Mouse (Mus musculus): Measurements from ENCODE around the gene Tspoap1. TPM values are rescaled to one million over a fixed set of nuclear protein-coding genes. Genes with fewer than 3 reads are reported as not detected.

The Tspoap1 gene
- polyA plus RNA-seq, 1 experiment from 2014 or later = 1.7 TPM

- Histone ChIP-seq H3K36me3 (ENCODE audit: control insufficient read depth, insufficient read depth, low read length) (no peaks in the 10 kb centered on the region), H3K4me3 (replicated peaks; ENCODE audit: low read length) (peak overlapping the region; percentile 34), H3K4me1 (ENCODE audit: control insufficient read depth, insufficient read depth, low read length) (no peaks in the 10 kb centered on the region; the same call in 1 of the 2 replicates), H3K9ac (ENCODE audit: low read length) (no peak overlapping the region), H3K4me2 (ENCODE audit: low read depth, low read length) (no peak overlapping the region), H3K27me3 (ENCODE audit: control insufficient read depth, insufficient read depth, low read length) (peaks cover 5% of the 10 kb centered on the region), H3K9me3 (replicated peaks; ENCODE audit: control insufficient read depth, low read length) (no peaks in the 10 kb centered on the region), H3K27ac (ENCODE audit: low read length) (no peak overlapping the region)
- 67% methylated on average over 17 of the region's 17 CpGs for WGBS
- ATAC-seq (ENCODE audit: insufficient read depth, low FRiP score) = peak; percentile 52; the same call in 1 of the 2 replicates
These were observed 4.9 kb upstream of the Tspoap1 start for GRCm38 (mm10) chr11:87755360-87756017.

GRCm38 (mm10) chr11:87756251-87756820 lies 4.0 kb upstream of the Tspoap1 start:
- Histone ChIP-seq H3K4me3 (replicated peaks; ENCODE audit: low read length) (peak overlapping the region; percentile 34), H3K4me1 (ENCODE audit: control insufficient read depth, insufficient read depth, low read length) (no peaks in the 10 kb centered on the region; the same call in 1 of the 2 replicates), H3K36me3 (ENCODE audit: control insufficient read depth, insufficient read depth, low read length) (no peaks in the 10 kb centered on the region), H3K9ac (ENCODE audit: low read length) (no peak overlapping the region; the same call in 1 of the 2 replicates), H3K9me3 (replicated peaks; ENCODE audit: control insufficient read depth, low read length) (no peaks in the 10 kb centered on the region), H3K27me3 (ENCODE audit: control insufficient read depth, insufficient read depth, low read length) (peaks cover 14% of the 10 kb centered on the region), H3K27ac (ENCODE audit: low read length) (no peak overlapping the region; the same call in 1 of the 2 replicates), H3K4me2 (ENCODE audit: low read depth, low read length) (no peak overlapping the region)
- ATAC-seq (ENCODE audit: insufficient read depth, low FRiP score) = peak; percentile 45
- 84% methylated on average over 15 of the region's 15 CpGs for WGBS

GRCm38 (mm10) chr11:87757001-87757954 lies 3.1 kb upstream of the Tspoap1 start:
- H3K4me2 ChIP-seq (ENCODE audit: low read depth, low read length) = peak overlapping the region; percentile 2; the same call in 1 of the 2 replicates
- 80% methylated on average over 25 of the region's 25 CpGs for WGBS
- peaks cover 23% of the 10 kb centered on the region for H3K27me3 ChIP-seq (ENCODE audit: control insufficient read depth, insufficient read depth, low read length)
- H3K36me3 ChIP-seq (ENCODE audit: control insufficient read depth, insufficient read depth, low read length) = no peaks in the 10 kb centered on the region
- peak overlapping the region; percentile 34 for H3K4me3 ChIP-seq (replicated peaks; ENCODE audit: low read length)
- H3K9ac ChIP-seq (ENCODE audit: low read length) = no peak overlapping the region
- H3K27ac ChIP-seq (ENCODE audit: low read length) = no peak overlapping the region; the same call in 1 of the 2 replicates
- no peaks in the 10 kb centered on the region for H3K9me3 ChIP-seq (replicated peaks; ENCODE audit: control insufficient read depth, low read length)
- ATAC-seq (ENCODE audit: insufficient read depth, low FRiP score) = no peak
- no peaks in the 10 kb centered on the region; the same call in 1 of the 2 replicates for H3K4me1 ChIP-seq (ENCODE audit: control insufficient read depth, insufficient read depth, low read length)

GRCm38 (mm10) chr11:87758161-87758911 lies 2.0 kb upstream of the Tspoap1 start:
- no peaks in the 10 kb centered on the region for H3K9me3 ChIP-seq (replicated peaks; ENCODE audit: control insufficient read depth, low read length)
- 74% methylated on average over 7 of the region's 7 CpGs for WGBS

GRCm38 (mm10) chr11:87758957-87759608 lies 1.3 kb upstream of the Tspoap1 start:
- Histone ChIP-seq H3K27me3 (ENCODE audit: control insufficient read depth, insufficient read depth, low read length) (peaks cover 37% of the 10 kb centered on the region), H3K4me2 (ENCODE audit: low read depth, low read length) (no peak overlapping the region), H3K4me3 (replicated peaks; ENCODE audit: low read length) (no peak overlapping the region), H3K36me3 (ENCODE audit: control insufficient read depth, insufficient read depth, low read length) (no peaks in the 10 kb centered on the region), H3K27ac (ENCODE audit: low read length) (no peak overlapping the region), H3K4me1 (ENCODE audit: control insufficient read depth, insufficient read depth, low read length) (peaks cover 5% of the 10 kb centered on the region; the same call in 1 of the 2 replicates), H3K9ac (ENCODE audit: low read length) (no peak overlapping the region), H3K9me3 (replicated peaks; ENCODE audit: control insufficient read depth, low read length) (no peaks in the 10 kb centered on the region)
- no peak for ATAC-seq (ENCODE audit: insufficient read depth, low FRiP score)
- WGBS = 67% methylated on average over 4 of the region's 4 CpGs

More at GRCm38 (mm10) chr11:87758161-87758911, 2.0 kb upstream of the Tspoap1 start:
- Histone ChIP-seq H3K4me3 (replicated peaks; ENCODE audit: low read length) (no peak overlapping the region), H3K27me3 (ENCODE audit: control insufficient read depth, insufficient read depth, low read length) (peaks cover 34% of the 10 kb centered on the region), H3K27ac (ENCODE audit: low read length) (no peak overlapping the region), H3K4me2 (ENCODE audit: low read depth, low read length) (no peak overlapping the region), H3K4me1 (ENCODE audit: control insufficient read depth, insufficient read depth, low read length) (no peaks in the 10 kb centered on the region; the same call in 1 of the 2 replicates), H3K9ac (ENCODE audit: low read length) (no peak overlapping the region), H3K36me3 (ENCODE audit: control insufficient read depth, insufficient read depth, low read length) (no peaks in the 10 kb centered on the region)
- no peak for ATAC-seq (ENCODE audit: insufficient read depth, low FRiP score)

- ATAC-seq (ENCODE audit: insufficient read depth, low FRiP score) = no peak
- Histone ChIP-seq H3K9ac (ENCODE audit: low read length) (no peak overlapping the region), H3K36me3 (ENCODE audit: control insufficient read depth, insufficient read depth, low read length) (no peaks in the 10 kb centered on the region), H3K4me3 (replicated peaks; ENCODE audit: low read length) (no peak overlapping the region), H3K27me3 (ENCODE audit: control insufficient read depth, insufficient read depth, low read length) (peaks cover 38% of the 10 kb centered on the region), H3K4me2 (ENCODE audit: low read depth, low read length) (no peak overlapping the region), H3K4me1 (ENCODE audit: control insufficient read depth, insufficient read depth, low read length) (peaks cover 11% of the 10 kb centered on the region; the same call in 1 of the 2 replicates), H3K27ac (ENCODE audit: low read length) (no peak overlapping the region), H3K9me3 (replicated peaks; ENCODE audit: control insufficient read depth, low read length) (no peaks in the 10 kb centered on the region)
- 3% methylated on average over 3 of the region's 3 CpGs for WGBS
These were observed 734 bp upstream of the Tspoap1 start for GRCm38 (mm10) chr11:87759609-87760005.

GRCm38 (mm10) chr11:87761181-87761721 lies 910 bp downstream of the Tspoap1 start:
- Histone ChIP-seq H3K4me3 (replicated peaks; ENCODE audit: low read length) (no peak overlapping the region), H3K27me3 (ENCODE audit: control insufficient read depth, insufficient read depth, low read length) (peaks cover 44% of the 10 kb centered on the region), H3K27ac (ENCODE audit: low read length) (no peak overlapping the region), H3K9me3 (replicated peaks; ENCODE audit: control insufficient read depth, low read length) (no peaks in the 10 kb centered on the region), H3K9ac (ENCODE audit: low read length) (no peak overlapping the region), H3K36me3 (ENCODE audit: control insufficient read depth, insufficient read depth, low read length) (no peaks in the 10 kb centered on the region), H3K4me1 (ENCODE audit: control insufficient read depth, insufficient read depth, low read length) (peaks cover 12% of the 10 kb centered on the region; the same call in 1 of the 2 replicates), H3K4me2 (ENCODE audit: low read depth, low read length) (no peak overlapping the region)
- no peak for ATAC-seq (ENCODE audit: insufficient read depth, low FRiP score)
- 67% methylated on average over 11 of the region's 11 CpGs for WGBS
